Mouse (Mus musculus): Measurements from ENCODE around the gene Slc6a14.

The Slc6a14 gene

GRCm38 (mm10) chrX:21714829-21715228, at the start of gene Slc6a14:
Gene Slc6a14 (plus strand): TSS chrX:21714896.
- no peak for DNase-seq (ENCODE audit: low spot score)

GRCm38 (mm10) chrX:21670896-21671295, 43.8 kb upstream of the Slc6a14 start:
- DNase-seq (ENCODE audit: low spot score), result peak; percentile 54

GRCm38 (mm10) chrX:21695220-21695619, 19.5 kb upstream of the Slc6a14 start:
- no peak for DNase-seq (ENCODE audit: low spot score)

DNA sequence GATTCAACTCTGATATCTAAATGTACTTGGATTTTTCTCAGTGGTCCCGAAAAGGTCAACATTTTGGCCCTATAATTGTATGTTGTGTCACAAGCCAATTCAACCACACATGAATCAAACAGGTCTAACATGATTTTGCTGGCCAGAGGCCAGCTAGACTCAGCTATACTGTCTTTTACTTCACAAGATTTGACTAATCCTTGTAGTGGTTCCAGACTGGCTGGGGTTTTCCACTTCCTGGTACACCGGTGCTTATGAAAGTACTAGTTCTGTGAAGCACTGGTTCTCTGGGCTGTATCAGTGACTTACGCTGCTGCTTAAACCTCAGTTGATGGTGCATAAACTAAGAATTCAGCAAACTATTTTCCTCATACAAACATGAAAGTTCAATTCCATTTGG, 19.0 kb upstream of the Slc6a14 start:
- no peak for DNase-seq (ENCODE audit: low spot score)

GRCm38 (mm10) chrX:21701646-21702045, 13.1 kb upstream of the Slc6a14 start:
- DNase-seq (ENCODE audit: low spot score), result no peak

GRCm38 (mm10) chrX:21704470-21704869, 10.2 kb upstream of the Slc6a14 start:
- no peak for DNase-seq (ENCODE audit: low spot score)

DNA sequence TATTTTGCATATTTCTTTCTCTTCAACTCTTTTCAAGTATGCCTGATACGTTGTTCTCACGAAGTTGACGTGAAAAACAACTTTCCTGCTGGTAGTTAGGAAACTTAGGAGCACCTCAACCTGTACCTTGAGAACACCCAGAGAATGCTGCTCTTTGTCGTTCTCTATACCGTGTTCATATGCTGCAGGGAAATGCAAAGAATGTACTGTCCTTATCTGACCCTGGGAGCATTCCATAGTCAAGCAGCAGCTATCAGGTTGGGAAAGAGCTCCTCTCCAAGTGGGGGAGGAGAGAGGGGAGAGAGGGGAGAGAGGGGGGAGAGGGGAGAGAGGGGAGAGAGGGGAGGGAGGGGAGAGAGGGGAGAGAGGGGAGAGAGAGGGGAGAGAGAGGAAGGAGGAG, 597 bp downstream of the Slc6a14 start:
- DNase-seq (ENCODE audit: low spot score), result no peak

DNA sequence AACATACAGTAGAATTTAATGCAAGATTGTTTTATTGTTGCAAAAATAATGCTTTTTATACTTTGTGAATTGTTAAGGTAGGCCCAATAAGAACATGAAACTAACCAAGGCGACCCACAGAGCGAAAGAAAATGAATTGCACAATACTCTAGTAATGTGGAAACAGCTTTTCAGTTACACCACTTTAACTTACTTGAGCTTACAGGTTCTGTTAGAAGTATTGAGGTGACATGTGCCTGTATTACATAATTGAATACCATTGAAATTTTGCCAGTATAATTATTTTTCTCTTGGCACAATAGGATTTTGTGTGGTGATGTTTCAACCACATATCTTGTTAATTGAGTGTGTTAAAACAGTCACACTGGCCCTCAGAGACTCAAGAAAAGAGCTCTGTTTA, 2.2 kb downstream of the Slc6a14 start:
- DNase-seq (ENCODE audit: low spot score), result no peak

GRCm38 (mm10) chrX:21744997-21745396, 30.3 kb downstream of the Slc6a14 start, which contains the start of gene Gm28269:
Gene Gm28269 (minus strand): TSS chrX:21745097.
- no peak for DNase-seq (ENCODE audit: low spot score)

Measured in testis, postnatal 14 days (tissue).